Mouse (Mus musculus) embryonic fibroblast, embryonic 13.5 days (primary cell): ENCODE measurements around the gene Acp5.

Source experiments
- CTCF ChIP-seq: IDR thresholded peaks from 2 replicates; pipeline ENCODE4 v1.5.1; 2011; ENCODE audit warnings: mild to moderate bottlenecking, control low read depth, low read length, moderate library complexity, borderline replicate concordance; ENCODE audit not compliant: insufficient read depth
- POLR2A ChIP-seq: IDR thresholded peaks from 2 replicates; pipeline ENCODE4 v1.6.1; 2011; ENCODE audit warnings: low read depth, mild to moderate bottlenecking, control low read depth, low read length, moderate library complexity

- TF ChIP-seq CTCF (no peak), POLR2A (no peak)
Observed at GRCm38 (mm10) chr9:22084667-22085021, 50.9 kb downstream of the Acp5 start.
